Mouse (Mus musculus) gastrocnemius, adult 2 months (tissue): ENCODE measurements at regions not wholly inside any gene's neighbourhood (a gene's known extent, or its start where the extent isn't known, plus 50 kb on each side); places are given as distances from the start of the nearest gene placed in this dataset.

Experiments used
- DNase-seq: peaks from one replicate; pipeline ENCODE4 v3.0.0; 2022
- H3K27ac ChIP-seq: fragments of 200-600 bp; 2 replicates; pipeline ENCODE4 v1.8.1; 2022; ENCODE audit warnings: mild to moderate bottlenecking
- H3K4me3 ChIP-seq: fragments of 200-600 bp; 2 replicates; pipeline ENCODE4 v1.8.1; 2022; ENCODE audit warnings: mild to moderate bottlenecking, moderate library complexity
- CTCF ChIP-seq: fragments of 200-600 bp; IDR thresholded peaks from 2 replicates; pipeline ENCODE4 v1.8.1; 2022; ENCODE audit warnings: antibody characterized with exemption, mild to moderate bottlenecking, moderate library complexity
- intact Hi-C: fragments of 180-260 bp; cut with DNase I; formaldehyde crosslinking; loops from one replicate; pipeline ENCODE4 v1.15.1; 2025

DNA sequence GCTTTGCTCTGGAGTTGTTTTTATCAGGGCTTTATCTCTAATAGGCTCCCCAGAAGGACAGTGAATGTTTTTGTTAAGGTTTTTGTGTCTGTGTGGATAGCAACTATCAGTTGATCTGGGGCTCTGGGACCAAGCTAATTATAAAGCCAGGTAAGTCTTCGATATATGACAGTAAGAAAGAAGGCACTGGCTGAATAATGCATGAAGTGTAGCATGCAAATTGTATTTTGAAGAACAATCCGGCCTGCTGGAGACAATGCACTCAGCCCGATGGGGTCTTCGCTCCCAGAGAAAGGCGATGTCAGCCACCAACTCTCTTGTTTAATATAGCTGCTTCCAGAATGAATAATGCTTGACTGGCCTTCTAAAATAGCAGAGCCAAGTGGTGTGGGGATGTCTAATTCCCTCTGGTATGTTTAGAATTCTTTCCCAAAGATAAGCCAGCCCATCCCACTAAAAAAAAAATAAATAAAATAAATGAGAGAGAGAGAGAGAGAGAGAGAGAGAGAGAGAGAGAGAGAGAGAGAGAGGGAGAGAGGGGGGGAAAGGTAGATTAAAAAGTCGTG, 68.6 kb downstream of the Dad1 start:
- intact Hi-C loops = no loop called here
- Histone ChIP-seq H3K4me3 (no peak overlapping the region), H3K27ac (no peak overlapping the region; the same call in 1 of the 2 replicates)
- DNase-seq = no peak
- TF ChIP-seq CTCF = no peak

DNA sequence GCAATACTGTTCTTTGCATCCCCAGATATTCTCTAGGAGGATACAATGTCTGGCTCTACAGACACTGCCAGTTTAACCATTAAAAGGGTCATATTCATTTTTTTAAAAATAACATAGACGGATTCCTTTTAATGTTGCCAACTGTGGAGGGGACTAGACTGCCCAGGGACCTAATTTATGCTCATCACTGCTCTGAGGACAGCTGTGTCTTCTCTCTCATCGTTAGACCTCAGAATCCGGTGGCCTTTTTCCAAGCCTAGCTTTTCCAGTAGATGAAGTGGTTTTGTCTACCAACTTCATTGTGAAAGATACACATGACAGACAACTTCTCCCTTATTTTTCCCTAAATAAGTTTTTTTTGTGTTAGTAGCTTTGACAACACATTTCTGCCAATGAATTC, 70.0 kb downstream of the Dad1 start:
- TF ChIP-seq CTCF = no peak
- intact Hi-C loops = no loop called here
- no peak overlapping the region for H3K4me3 ChIP-seq
- no peak overlapping the region for H3K27ac ChIP-seq
- DNase-seq = no peak

DNA sequence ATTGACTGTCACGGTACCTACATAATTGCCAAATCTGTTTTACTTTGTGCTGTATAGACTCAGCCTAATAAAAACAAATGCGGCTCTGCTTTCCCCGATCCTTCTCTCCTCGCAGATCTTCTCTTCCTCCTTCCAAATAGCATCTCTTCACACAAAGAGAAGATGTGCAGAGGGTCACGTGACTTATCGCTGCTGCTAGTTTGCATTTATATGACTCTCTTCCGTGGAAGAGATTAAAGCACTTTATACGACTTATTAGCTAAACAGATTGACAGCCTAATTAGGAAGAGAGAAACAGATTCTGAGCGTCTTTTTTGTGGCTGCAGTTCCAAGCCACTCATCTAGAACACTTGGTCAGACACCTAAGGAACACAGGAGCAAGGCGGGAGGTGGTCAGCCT, 71.1 kb downstream of the Dad1 start:
- Histone ChIP-seq H3K4me3 (no peak overlapping the region), H3K27ac (no peak overlapping the region)
- no peak for DNase-seq
- TF ChIP-seq CTCF = no peak
- intact Hi-C loops = no loop called here

DNA sequence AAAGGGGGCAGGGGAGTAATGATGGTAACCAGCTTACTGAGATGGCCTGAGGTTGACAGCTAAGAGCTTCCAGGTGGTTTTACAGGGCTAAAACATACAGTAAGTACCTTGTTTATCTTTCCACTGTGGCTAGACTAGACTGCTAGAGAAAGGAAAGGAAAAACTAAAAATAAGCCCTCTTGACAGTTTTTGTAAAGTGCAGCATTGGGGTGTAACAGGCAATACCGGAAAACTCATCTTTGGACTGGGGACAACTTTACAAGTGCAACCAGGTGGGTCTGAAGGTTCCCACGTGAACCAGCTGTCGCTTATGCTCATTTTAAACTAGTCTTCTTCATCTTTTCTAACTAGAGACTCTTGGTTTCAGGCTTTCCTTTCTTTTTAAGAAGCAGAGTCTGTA, 72.6 kb downstream of the Dad1 start:
- intact Hi-C loops = no loop called here
- no peak for DNase-seq
- Histone ChIP-seq H3K27ac (peak overlapping the region; percentile 57), H3K4me3 (peak overlapping the region; percentile 44)
- TF ChIP-seq CTCF = no peak

DNA sequence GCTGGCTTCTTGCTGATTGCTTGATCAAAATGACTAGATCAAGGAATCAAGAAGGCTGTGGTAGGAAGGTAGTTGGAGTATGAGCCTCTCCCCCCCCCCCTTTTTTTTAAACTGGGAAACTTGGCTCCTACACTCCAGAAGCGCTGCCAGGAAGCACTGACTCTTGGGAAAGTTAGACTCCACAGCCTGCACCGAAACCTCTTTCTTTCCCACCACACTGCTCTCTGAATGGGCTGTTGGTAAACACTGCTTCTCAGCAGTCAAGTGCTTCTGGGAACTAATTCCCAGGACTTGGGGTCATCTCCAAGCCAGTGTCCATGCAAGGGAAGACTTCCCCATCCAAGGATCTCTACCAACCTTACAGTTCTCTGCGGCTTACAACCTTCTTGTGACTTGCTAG, 73.2 kb downstream of the Dad1 start:
- Histone ChIP-seq H3K4me3 (peak overlapping the region; percentile 44), H3K27ac (peak overlapping the region; percentile 57)
- no peak for TF ChIP-seq CTCF
- intact Hi-C loops = no loop called here
- DNase-seq = peak; percentile 20

DNA sequence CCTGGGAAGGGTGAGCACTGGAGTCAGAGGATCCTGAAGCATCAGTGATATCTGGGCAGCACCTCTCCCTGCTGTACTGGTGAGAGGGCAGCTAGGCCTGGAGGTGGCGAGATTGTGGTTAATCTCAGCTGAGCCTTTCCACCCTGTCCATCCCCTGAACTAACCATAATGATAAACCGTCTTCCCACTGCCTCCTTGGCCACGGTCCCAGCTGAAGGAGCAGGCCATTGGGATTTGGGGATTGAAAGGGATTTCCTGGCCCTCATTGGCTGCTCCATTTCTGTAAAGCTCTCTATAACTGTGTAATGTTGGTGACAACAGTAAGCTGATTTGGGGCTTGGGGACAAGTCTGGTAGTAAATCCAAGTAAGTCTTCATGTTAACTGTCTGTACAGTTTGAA, 73.6 kb downstream of the Dad1 start:
- peak overlapping the region; percentile 57; the same call in 1 of the 2 replicates for H3K27ac ChIP-seq
- intact Hi-C loops = no loop called here
- no peak for TF ChIP-seq CTCF
- DNase-seq = no peak
- H3K4me3 ChIP-seq = no peak overlapping the region

DNA sequence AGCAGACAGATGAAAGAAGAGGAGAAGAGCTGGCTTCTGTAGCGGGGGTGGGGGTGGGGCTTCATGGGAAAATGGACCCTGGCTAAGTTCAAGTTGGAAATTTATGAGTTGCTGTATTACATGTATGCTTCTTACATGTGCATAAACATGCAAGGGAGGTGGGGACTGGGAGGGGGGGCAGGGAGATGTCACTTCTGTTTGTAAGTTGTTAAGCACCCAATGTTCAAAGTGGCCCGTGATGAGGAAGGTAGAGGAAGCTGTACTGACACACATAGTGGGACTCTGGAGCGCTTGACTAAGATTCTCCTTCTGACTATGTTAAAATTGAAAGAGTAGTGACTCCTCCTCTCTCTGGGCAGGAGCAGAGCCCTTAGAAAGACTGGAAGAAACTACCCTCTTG, 75.0 kb downstream of the Dad1 start:
- TF ChIP-seq CTCF = no peak
- H3K4me3 ChIP-seq = no peak overlapping the region
- no peak for DNase-seq
- intact Hi-C loops = no loop called here
- no peak overlapping the region for H3K27ac ChIP-seq

DNA sequence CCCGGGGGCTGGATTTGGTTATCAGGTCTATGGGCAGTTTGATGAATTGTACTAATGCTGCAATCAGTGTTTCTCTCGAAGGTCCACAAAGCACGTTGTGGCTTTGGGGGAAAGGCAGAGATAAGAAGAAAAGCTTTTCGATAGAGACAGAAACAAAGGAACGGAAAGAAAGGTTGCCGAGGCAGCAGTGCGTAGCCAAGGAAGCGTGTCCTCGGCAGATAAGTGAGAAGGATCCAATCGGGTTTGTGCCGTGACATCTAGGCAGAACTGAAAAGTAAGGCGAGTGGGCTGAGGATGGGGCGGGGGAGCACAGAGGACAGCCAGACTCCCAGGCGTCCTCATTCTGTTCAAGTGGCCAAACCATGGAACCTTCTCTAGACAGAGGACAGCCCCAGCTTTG, 77.4 kb downstream of the Dad1 start:
- no peak overlapping the region for H3K27ac ChIP-seq

DNA sequence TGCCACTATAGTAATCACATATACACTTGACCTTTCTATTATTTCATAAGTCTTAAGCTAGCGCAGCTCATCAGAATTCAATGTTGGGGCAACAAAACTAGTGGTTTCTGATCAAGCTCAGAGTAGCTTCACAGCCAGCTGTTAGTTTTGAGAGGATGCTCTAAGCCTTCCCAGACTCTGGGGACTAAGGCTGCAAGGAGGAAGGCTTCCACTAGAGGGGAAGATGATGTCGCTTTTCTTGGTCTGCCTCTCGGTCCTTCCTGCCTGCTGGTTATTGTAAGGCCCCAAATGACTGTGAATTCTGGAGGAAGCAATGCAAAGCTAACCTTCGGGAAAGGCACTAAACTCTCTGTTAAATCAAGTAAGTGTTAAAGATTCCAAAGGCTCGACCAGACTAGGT, 78.4 kb downstream of the Dad1 start:
- Histone ChIP-seq H3K27ac (no peak overlapping the region), H3K4me3 (no peak overlapping the region)
- TF ChIP-seq CTCF = no peak
- no peak for DNase-seq
- intact Hi-C loops = no loop called here

More for the DNA sequence above, 77.4 kb downstream of the Dad1 start:
- intact Hi-C loops = no loop called here
- no peak for DNase-seq
- TF ChIP-seq CTCF = no peak
- H3K4me3 ChIP-seq = no peak overlapping the region

DNA sequence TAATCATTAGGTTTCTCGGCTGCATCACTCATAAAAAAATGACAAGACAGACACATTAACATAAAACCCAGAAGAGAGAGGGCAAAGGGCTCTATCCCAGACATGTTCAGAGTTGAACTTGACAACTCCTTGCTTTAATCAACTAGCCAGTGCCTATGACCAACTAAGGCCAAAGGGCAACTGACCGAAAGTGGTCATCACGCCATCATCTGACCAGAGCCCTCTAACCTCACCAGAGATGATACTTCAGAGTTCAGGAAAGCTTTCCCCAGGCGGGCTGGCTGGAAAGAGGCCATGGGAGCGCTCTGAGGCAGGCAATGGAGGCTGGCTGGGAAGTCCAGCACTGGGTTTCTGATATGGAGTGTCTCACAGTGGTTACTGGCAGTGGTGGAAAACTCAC, 80.6 kb downstream of the Dad1 start:
- Histone ChIP-seq H3K4me3 (no peak overlapping the region), H3K27ac (no peak overlapping the region)
- intact Hi-C loops = no loop called here
- DNase-seq = no peak
- TF ChIP-seq CTCF = no peak

DNA sequence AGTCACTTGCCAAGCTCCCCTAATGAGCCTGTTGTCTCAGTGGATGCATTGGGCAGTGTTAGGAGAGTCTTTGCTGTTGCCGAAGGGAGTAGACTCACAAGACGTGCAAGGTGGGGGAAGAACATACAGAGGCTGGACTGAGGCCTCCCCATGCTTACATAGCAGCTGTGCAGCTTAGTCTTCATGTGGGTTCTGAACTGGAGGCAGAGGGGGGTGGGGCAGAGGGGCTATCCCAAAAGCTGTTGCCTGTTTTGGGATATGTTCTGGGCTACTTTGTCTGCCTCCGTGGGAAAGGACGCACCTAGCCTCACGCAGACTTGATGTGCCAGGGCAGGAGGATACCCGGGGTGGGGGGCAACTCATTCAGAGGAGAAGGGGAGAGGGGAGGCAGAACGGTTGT, 84.7 kb downstream of the Dad1 start:
- no peak for DNase-seq
- Histone ChIP-seq H3K27ac (no peak overlapping the region), H3K4me3 (no peak overlapping the region)
- TF ChIP-seq CTCF = no peak
- intact Hi-C loops = no loop called here

DNA sequence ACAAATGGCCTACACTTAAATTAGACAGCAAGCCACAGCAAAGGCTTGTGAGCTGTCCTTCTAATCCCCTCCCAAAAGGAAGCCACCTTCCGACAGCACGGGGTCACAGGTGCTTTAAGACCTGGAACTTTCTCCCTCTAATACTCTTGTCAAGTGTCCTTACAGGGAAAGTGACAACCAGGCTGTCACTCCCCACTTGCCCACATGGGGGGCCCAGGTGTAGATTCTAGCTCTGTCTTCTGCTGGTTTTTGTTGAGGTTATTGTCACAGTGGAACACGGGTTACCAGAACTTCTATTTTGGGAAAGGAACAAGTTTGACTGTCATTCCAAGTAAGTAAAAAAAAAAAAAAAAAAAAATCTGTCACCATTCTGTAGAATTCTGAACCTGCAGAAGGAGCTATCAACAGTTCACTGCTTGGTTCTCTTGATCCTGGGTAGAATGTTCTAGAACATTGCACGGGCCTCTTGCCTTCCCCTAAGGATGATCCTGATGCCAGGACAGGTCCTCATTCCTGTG, 85.4 kb downstream of the Dad1 start:
- Histone ChIP-seq H3K27ac (no peak overlapping the region), H3K4me3 (no peak overlapping the region)
- intact Hi-C loops = no loop called here
- TF ChIP-seq CTCF = no peak
- no peak for DNase-seq

DNA sequence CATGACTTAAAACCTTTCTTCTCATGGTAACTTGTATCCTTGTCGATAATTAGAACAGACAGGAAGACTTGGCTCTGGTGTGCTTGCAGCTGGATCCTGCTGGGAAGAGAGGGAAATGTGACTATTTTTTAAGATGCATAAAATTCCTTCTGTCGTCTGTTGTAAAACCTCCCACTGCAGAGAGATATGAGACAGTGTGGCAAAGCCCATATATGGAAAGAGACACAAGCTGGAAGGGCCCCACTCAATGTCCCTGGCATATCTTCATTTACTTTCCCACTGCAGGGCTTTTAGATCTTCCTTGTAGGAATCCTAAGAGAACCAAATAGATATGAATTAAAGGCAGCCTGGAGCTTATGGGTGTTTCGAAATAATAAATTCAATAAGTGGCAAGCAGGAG, 87.8 kb downstream of the Dad1 start:
- no peak overlapping the region for H3K27ac ChIP-seq
- no peak for DNase-seq
- intact Hi-C loops = no loop called here
- H3K4me3 ChIP-seq = no peak overlapping the region
- TF ChIP-seq CTCF = no peak

DNA sequence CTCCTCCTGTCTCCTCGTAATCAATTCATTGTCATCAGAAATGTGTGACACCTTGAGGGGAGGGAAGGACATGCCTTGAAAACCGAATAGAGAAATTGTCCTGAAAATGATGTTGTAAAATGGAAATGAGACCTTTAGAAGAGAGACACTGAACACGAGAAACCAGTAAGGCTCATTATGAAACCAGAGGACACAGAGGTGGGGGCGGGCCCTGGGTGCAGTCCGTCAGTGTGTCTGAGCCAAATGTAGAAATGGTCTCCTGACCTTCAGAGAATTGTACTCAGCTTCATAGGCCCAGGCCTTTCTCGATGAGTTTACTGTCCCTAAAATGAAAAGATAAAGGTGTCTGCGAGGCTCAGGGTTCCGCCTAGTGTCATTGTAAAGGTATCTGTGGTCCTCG, 89.0 kb downstream of the Dad1 start:
- Histone ChIP-seq H3K4me3 (no peak overlapping the region), H3K27ac (no peak overlapping the region)
- TF ChIP-seq CTCF = no peak
- no peak for DNase-seq
- intact Hi-C loops = no loop called here
